Mouse (Mus musculus) olfactory bulb, adult 2 months (tissue): ENCODE measurements at regions not wholly inside any gene's neighbourhood (a gene's known extent, or its start where the extent isn't known, plus 50 kb on each side); places are given as distances from the start of the nearest gene placed in this dataset.

Source experiments
- CTCF ChIP-seq: fragments of 200-500 bp; IDR thresholded peaks from 2 replicates; pipeline ENCODE4 v1.5.1; 2012; ENCODE audit warnings: low read depth, mild to moderate bottlenecking, low read length, moderate library complexity; ENCODE audit not compliant: insufficient read depth
- POLR2A ChIP-seq: fragments of 200-500 bp; IDR thresholded peaks from 2 replicates; pipeline ENCODE4 v1.6.1; 2012; ENCODE audit warnings: mild to moderate bottlenecking, low read depth, low read length, moderate library complexity; ENCODE audit not compliant: insufficient read depth

- TF ChIP-seq CTCF (no peak), POLR2A (no peak)
These were observed 374.3 kb upstream of the Tnp1 start for GRCm38 (mm10) chr1:73389976-73390375.
